Mouse (Mus musculus): ENCODE measurements around the gene Smad5. TPM values are rescaled to one million over a fixed set of nuclear protein-coding genes. Genes with fewer than 3 reads are reported as not detected.

Gene Smad5
- total and polyA plus RNA-seq, 2 experiments from 2014 or later = 17.1 to 54.6 TPM

DNA sequence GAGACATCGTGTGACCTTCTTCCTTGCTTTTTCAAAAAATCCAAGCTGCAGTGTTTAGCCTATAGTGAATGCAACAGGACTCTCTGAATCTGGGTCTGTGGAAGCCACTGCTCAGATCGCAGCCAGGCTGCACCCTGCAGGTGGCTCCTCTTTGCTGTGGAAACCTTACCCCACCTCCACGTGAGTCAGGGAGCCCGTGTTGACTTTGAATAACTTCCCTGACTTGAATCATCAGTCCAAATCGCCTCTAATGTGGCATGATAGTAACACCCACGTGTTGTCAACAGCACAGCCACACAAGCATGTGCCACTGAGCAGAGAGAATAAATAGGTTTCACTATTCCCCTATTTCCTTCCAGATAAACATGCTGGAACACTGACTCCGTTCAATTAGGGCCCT lies 10.8 kb upstream of the Smad5 start:
- no peak overlapping the region for H3K27ac ChIP-seq (ENCODE audit: low read depth, low read length)
- TF ChIP-seq CTCF (IDR thresholded peaks at IDR 0.05; ENCODE audit: low read depth) = no peak
- ATAC-seq (no peak), DNase-seq (no peak)
- H3K4me1 ChIP-seq (ENCODE audit: insufficient read depth) = no peaks in the 10 kb centered on the region
- WGBS = 63% methylated on average over 7 of the region's 7 CpGs
- no peaks in the 10 kb centered on the region for H3K36me3 ChIP-seq (ENCODE audit: insufficient read depth)
- H3K4me3 ChIP-seq (ENCODE audit: low read depth, low read length) = no peak overlapping the region
- no peaks in the 10 kb centered on the region for H3K9me3 ChIP-seq (ENCODE audit: low read length)
- H3K9ac ChIP-seq = no peak overlapping the region
- H3K4me2 ChIP-seq (ENCODE audit: low read depth) = no peak overlapping the region
- H3K27me3 ChIP-seq (ENCODE audit: insufficient read depth, low read length) = no peaks in the 10 kb centered on the region

- ATAC-seq = no peak
- no peak overlapping the region for H3K4me3 ChIP-seq (ENCODE audit: low read depth, low read length)
- peaks cover 5% of the 10 kb centered on the region for H3K4me1 ChIP-seq (ENCODE audit: insufficient read depth)
- H3K36me3 ChIP-seq (ENCODE audit: insufficient read depth) = no peaks in the 10 kb centered on the region
- no peak overlapping the region for H3K27ac ChIP-seq (ENCODE audit: low read depth, low read length)
- DNase-seq = peak; percentile 23
- no peaks in the 10 kb centered on the region for H3K27me3 ChIP-seq (ENCODE audit: insufficient read depth, low read length)
- no peak for TF ChIP-seq CTCF (IDR thresholded peaks at IDR 0.05; ENCODE audit: low read depth)
- 71% methylated on average over 6 of the region's 6 CpGs for WGBS
- H3K9me3 ChIP-seq (ENCODE audit: low read length) = no peaks in the 10 kb centered on the region
- no peak overlapping the region for H3K4me2 ChIP-seq (ENCODE audit: low read depth)
- no peak overlapping the region for H3K9ac ChIP-seq
These were observed 10.2 kb upstream of the Smad5 start for GRCm38 (mm10) chr13:56692644-56693043.

DNA sequence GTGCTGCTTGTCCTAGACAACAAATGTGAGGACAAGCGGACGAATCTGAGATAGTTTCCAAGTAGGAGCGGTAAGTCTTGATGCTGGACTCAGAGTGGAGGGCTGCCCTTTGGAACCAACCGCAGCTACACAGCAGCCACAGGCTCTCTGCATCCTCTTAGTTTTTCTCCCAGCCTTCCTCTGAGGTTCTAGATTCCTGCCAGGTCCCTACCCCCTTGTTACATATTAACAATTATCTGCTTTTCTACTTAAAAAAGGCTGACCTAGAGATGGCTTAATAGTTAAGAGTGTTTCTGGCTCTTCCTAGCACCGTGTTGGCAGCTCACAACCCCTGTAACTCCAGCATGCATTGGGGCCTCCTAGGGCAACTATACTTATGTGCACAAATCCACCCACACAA lies 7.1 kb upstream of the Smad5 start:
- no peaks in the 10 kb centered on the region for H3K27me3 ChIP-seq (ENCODE audit: insufficient read depth, low read length)
- H3K9ac ChIP-seq = no peak overlapping the region
- H3K4me1 ChIP-seq (ENCODE audit: insufficient read depth) = peaks cover 20% of the 10 kb centered on the region
- no peak overlapping the region for H3K4me3 ChIP-seq (ENCODE audit: low read depth, low read length)
- no peaks in the 10 kb centered on the region for H3K36me3 ChIP-seq (ENCODE audit: insufficient read depth)
- 89% methylated on average over 5 of the region's 5 CpGs for WGBS
- DNase-seq (no peak), ATAC-seq (no peak)
- no peak overlapping the region for H3K4me2 ChIP-seq (ENCODE audit: low read depth)
- H3K9me3 ChIP-seq (ENCODE audit: low read length) = no peaks in the 10 kb centered on the region
- TF ChIP-seq CTCF (IDR thresholded peaks at IDR 0.05; ENCODE audit: low read depth) = no peak
- no peak overlapping the region for H3K27ac ChIP-seq (ENCODE audit: low read depth, low read length)

DNA sequence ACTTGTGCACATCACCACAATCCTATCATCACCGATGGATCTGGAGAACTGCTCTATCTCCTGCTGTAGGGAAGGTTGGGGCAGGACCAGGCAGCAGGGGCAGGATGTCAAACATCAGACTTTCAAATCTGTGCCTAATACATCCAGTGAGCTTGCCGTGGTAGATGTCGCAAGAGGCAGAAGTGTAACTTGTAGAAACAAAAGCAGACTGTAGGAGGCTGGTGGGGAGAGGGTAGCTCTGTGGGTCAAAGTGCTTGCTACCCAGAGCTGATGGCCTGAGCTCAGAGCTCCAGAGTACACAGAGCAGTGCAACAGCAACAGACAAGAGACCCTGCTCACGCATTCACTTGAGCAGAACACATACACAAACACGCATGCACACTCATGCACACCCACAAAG lies 6.1 kb upstream of the Smad5 start:
- 87% methylated on average over 5 of the region's 5 CpGs for WGBS
- DNase-seq = no peak

DNA sequence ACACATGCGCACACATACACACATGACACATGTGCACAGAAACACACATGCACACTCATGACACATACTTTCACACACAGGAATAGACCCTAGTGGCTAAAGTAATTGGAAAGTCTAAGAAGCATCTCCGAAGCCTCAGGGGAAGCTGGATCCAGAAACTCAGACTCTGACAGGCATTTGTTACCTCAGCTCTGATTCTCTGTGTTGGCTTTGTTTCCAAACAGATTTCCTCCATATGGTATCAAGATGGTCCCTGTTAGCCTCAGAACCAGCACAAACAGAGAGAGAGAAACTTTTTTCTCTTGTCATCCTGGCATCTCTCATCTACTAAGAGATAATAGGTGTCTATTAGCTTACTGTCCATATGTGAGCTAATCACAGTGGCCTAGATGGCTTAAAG lies 5.6 kb upstream of the Smad5 start:
- Histone ChIP-seq H3K4me2 (ENCODE audit: low read depth) (no peak overlapping the region), H3K27ac (ENCODE audit: low read depth, low read length) (peak overlapping the region; percentile 67), H3K4me1 (ENCODE audit: insufficient read depth) (peaks cover 20% of the 10 kb centered on the region), H3K36me3 (ENCODE audit: insufficient read depth) (no peaks in the 10 kb centered on the region), H3K27me3 (ENCODE audit: insufficient read depth, low read length) (no peaks in the 10 kb centered on the region), H3K4me3 (ENCODE audit: low read depth, low read length) (no peak overlapping the region), H3K9me3 (ENCODE audit: low read length) (no peaks in the 10 kb centered on the region), H3K9ac (no peak overlapping the region)
- ATAC-seq (0 out of 2 replicates have a peak, but pooled peaks have one; percentile 17), DNase-seq (peak; percentile 75)
- 82% methylated on average over 2 of the region's 2 CpGs for WGBS
- no peak for TF ChIP-seq CTCF (IDR thresholded peaks at IDR 0.05; ENCODE audit: low read depth)

More for the DNA sequence above, 6.1 kb upstream of the Smad5 start:
- H3K4me3 ChIP-seq (ENCODE audit: low read depth, low read length) = no peak overlapping the region
- H3K9ac ChIP-seq = no peak overlapping the region
- H3K36me3 ChIP-seq (ENCODE audit: insufficient read depth) = no peaks in the 10 kb centered on the region
- ATAC-seq = no peak
- peaks cover 20% of the 10 kb centered on the region for H3K4me1 ChIP-seq (ENCODE audit: insufficient read depth)
- TF ChIP-seq CTCF (IDR thresholded peaks at IDR 0.05; ENCODE audit: low read depth) = no peak
- no peak overlapping the region for H3K4me2 ChIP-seq (ENCODE audit: low read depth)
- no peaks in the 10 kb centered on the region for H3K9me3 ChIP-seq (ENCODE audit: low read length)
- H3K27me3 ChIP-seq (ENCODE audit: insufficient read depth, low read length) = no peaks in the 10 kb centered on the region
- no peak overlapping the region for H3K27ac ChIP-seq (ENCODE audit: low read depth, low read length)

GRCm38 (mm10) chr13:56698391-56698790 lies 4.4 kb upstream of the Smad5 start:
- Histone ChIP-seq H3K27ac (ENCODE audit: low read depth, low read length) (peak overlapping the region; percentile 67), H3K9ac (no peak overlapping the region)
- DNase-seq = peak; percentile 92

DNA sequence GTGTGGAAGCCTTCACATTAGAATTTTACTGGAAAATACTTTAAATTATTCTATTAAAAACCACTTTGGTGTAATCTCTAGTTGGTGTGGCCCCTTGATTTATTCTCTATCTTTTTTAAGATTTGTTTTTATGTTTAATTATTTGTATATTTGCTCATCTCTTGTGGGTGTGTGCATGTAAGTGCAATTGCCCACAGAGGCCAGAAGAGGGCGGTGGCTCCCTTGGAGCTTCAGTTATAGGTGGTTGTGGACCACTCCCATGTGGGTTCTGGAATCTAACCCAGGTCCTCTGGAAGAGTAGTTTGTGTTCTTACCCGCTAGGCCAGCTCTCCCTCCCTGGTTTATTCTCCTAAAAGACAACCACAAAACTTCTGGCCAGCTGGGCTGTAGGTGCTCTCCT lies 3.4 kb upstream of the Smad5 start:
- H3K36me3 ChIP-seq (ENCODE audit: insufficient read depth) = no peaks in the 10 kb centered on the region

More at GRCm38 (mm10) chr13:56698391-56698790, 4.4 kb upstream of the Smad5 start:
- Histone ChIP-seq H3K4me1 (ENCODE audit: insufficient read depth) (peaks cover 20% of the 10 kb centered on the region), H3K9me3 (ENCODE audit: low read length) (no peaks in the 10 kb centered on the region), H3K27me3 (ENCODE audit: insufficient read depth, low read length) (no peaks in the 10 kb centered on the region), H3K4me2 (ENCODE audit: low read depth) (no peak overlapping the region), H3K4me3 (ENCODE audit: low read depth, low read length) (no peak overlapping the region), H3K36me3 (ENCODE audit: insufficient read depth) (no peaks in the 10 kb centered on the region)
- peak; percentile 81 for ATAC-seq
- 4% methylated on average over 9 of the region's 9 CpGs for WGBS
- TF ChIP-seq CTCF (IDR thresholded peaks at IDR 0.05; ENCODE audit: low read depth) = no peak

More for the DNA sequence above, 3.4 kb upstream of the Smad5 start:
- Histone ChIP-seq H3K9me3 (ENCODE audit: low read length) (no peaks in the 10 kb centered on the region), H3K27ac (ENCODE audit: low read depth, low read length) (no peak overlapping the region), H3K9ac (no peak overlapping the region), H3K4me1 (ENCODE audit: insufficient read depth) (peaks cover 20% of the 10 kb centered on the region), H3K4me2 (ENCODE audit: low read depth) (no peak overlapping the region), H3K27me3 (ENCODE audit: insufficient read depth, low read length) (no peaks in the 10 kb centered on the region), H3K4me3 (ENCODE audit: low read depth, low read length) (no peak overlapping the region)
- WGBS = 93% methylated on average over 2 of the region's 2 CpGs
- 0 out of 2 replicates have a peak, but pooled peaks have one; percentile 5 for TF ChIP-seq CTCF (IDR thresholded peaks at IDR 0.05; ENCODE audit: low read depth)
- ATAC-seq (no peak), DNase-seq (no peak)
